Mouse (Mus musculus) E14TG2a.4 (cell line): ENCODE data around the gene Adprm.

Source experiments
- CTCF ChIP-seq: conservative IDR thresholded peaks from 2 replicates; pipeline ENCODE4 v1.5.1; 2014; ENCODE audit warnings: low read length
- NANOG ChIP-seq: IDR thresholded peaks from 2 replicates; pipeline ENCODE4 v1.6.1; 2014; ENCODE audit warnings: borderline replicate concordance, low read length, mixed read lengths

- no peak for TF ChIP-seq CTCF
- TF ChIP-seq NANOG, result no peak
Measured at GRCm38 (mm10) chr11:67082793-67083192, 30.4 kb upstream of the Adprm start.
